Mouse (Mus musculus): ENCODE data around the gene B2m. TPM values are rescaled to one million over a fixed set of nuclear protein-coding genes. Genes with fewer than 3 reads are reported as not detected.

The B2m gene
- polyA plus RNA-seq, 1 experiment, result 1,293 TPM

DNA sequence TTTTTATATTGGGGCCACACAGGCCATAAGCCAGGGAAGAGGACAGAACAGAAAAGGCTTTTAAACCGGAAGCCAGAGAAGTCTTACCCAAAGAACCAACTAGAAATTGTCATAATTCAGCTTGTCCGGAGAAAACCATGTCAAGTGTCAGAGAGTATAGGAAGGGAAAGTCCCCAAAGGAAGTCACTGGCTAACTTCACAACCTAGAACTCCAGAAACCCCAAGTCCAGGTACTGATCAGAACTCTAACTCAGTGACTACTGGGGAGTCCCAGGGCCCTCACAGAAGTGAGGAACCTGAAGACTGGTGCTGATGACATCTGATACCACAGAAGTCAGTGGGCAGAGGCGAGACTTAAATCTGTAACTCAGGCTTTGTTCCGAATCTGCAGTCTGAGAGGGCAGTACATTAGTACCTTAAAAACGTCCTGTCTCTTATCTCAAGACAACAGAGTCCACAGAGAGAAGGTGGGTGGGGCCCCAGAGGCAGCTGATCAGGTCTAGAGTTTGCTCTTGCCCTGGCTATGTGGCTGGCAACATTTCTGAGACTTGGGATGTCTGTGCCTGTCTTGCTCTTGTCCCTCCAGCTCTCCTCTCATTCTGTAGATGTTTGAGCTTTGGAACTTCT, 9.5 kb upstream of the B2m start:
- TF ChIP-seq POLR2A (IDR thresholded peaks at IDR 0.05; ENCODE audit: low read depth, low read length) (no peak), CTCF (IDR thresholded peaks at IDR 0.05; ENCODE audit: extremely low read depth, insufficient read depth, insufficient read length, insufficient replicate concordance) (no peak)
- Histone ChIP-seq H3K27me3 (ENCODE audit: control insufficient read depth, insufficient read depth, low read length) (no peaks in the 10 kb centered on the region), H3K27ac (ENCODE audit: insufficient read depth, low read length) (no peak overlapping the region)

DNA sequence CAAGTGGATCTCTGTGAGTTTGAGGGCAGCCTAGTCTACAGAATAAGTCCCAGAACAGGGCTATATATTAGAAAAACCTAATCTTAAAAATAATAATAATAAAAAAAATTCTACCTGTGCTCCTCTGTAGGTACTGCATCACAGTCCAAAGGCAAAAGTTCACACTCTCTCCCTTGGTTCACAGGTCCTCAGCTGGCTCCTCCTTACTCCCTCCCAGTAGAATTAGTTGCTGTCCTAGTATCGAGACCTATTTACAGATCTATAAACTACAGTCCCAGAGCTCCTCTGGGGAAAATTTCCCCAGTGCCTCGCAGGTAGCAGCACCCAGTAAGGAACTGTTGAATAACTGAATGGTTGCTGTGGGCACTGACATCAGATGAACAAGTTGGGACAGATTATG, 6.7 kb upstream of the B2m start:
- H3K4me1 ChIP-seq (ENCODE audit: control insufficient read depth, insufficient read depth, insufficient read length), result no peaks in the 10 kb centered on the region
- DNase-seq (ENCODE audit: low read depth in 1 of 2, low spot score in 2 of 2), result no peak
- no peak overlapping the region for H3K4me3 ChIP-seq (ENCODE audit: extremely low read depth, insufficient read depth, insufficient read length)
- WGBS, result 91% methylated on average over 2 of the region's 2 CpGs
- TF ChIP-seq CTCF (IDR thresholded peaks at IDR 0.05; ENCODE audit: extremely low read depth, insufficient read depth, insufficient read length, insufficient replicate concordance) (no peak), POLR2A (IDR thresholded peaks at IDR 0.05; ENCODE audit: low read depth, low read length) (no peak)
- H3K36me3 ChIP-seq (ENCODE audit: control insufficient read depth, insufficient read depth, low read length), result no peaks in the 10 kb centered on the region
- H3K27me3 ChIP-seq (ENCODE audit: control insufficient read depth, insufficient read depth, low read length), result no peaks in the 10 kb centered on the region
- H3K27ac ChIP-seq (ENCODE audit: insufficient read depth, low read length), result no peak overlapping the region

More for the DNA sequence above, 9.5 kb upstream of the B2m start:
- Histone ChIP-seq H3K36me3 (ENCODE audit: control insufficient read depth, insufficient read depth, low read length) (no peaks in the 10 kb centered on the region), H3K4me1 (ENCODE audit: control insufficient read depth, insufficient read depth, insufficient read length) (no peaks in the 10 kb centered on the region), H3K4me3 (ENCODE audit: extremely low read depth, insufficient read depth, insufficient read length) (no peak overlapping the region)
- no peak for DNase-seq (ENCODE audit: low read depth in 1 of 2, low spot score in 2 of 2)
- WGBS, result 40% methylated on average over 5 of the region's 5 CpGs

DNA sequence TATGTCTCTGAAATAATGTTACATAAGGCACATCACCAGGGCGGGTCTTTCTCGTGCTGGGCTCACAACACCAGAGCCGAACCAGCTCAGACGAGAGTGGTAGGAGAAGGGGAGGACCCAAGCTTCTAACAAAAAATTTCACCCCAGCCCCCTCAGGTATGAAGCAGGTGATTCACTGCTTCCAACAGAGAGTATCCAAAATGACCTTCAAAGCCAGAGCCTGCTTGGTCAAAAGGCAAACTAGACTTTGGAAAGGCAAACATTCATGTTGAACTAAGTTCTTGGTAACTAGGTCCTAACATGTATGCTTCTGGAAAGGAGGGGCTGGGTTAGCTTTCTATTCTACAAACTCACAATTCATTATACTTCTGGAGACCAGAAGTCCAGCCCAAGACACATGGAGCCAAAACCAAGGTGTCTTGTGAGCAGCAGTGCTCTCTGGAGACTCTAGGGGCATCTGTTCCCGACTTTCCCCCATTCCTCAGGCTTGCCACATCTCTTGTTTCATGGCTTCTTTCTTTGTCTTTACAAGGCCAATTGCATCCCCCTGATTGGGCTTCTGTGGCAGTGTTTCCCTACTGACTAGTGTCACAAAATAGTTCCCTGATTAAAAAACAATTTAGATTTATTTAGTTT, 6.0 kb upstream of the B2m start:
- Histone ChIP-seq H3K27ac (ENCODE audit: insufficient read depth, low read length) (no peak overlapping the region), H3K36me3 (ENCODE audit: control insufficient read depth, insufficient read depth, low read length) (no peaks in the 10 kb centered on the region), H3K4me3 (ENCODE audit: extremely low read depth, insufficient read depth, insufficient read length) (no peak overlapping the region), H3K27me3 (ENCODE audit: control insufficient read depth, insufficient read depth, low read length) (no peaks in the 10 kb centered on the region), H3K4me1 (ENCODE audit: control insufficient read depth, insufficient read depth, insufficient read length) (0 out of 2 replicates have a peak, but pooled peaks cover under 1% of the 10 kb centered on the region)
- no peak for DNase-seq (ENCODE audit: low read depth in 1 of 2, low spot score in 2 of 2)
- 81% methylated on average over 5 of the region's 5 CpGs for WGBS
- TF ChIP-seq POLR2A (IDR thresholded peaks at IDR 0.05; ENCODE audit: low read depth, low read length), result no peak
- no peak for TF ChIP-seq CTCF (IDR thresholded peaks at IDR 0.05; ENCODE audit: extremely low read depth, insufficient read depth, insufficient read length, insufficient replicate concordance)

DNA sequence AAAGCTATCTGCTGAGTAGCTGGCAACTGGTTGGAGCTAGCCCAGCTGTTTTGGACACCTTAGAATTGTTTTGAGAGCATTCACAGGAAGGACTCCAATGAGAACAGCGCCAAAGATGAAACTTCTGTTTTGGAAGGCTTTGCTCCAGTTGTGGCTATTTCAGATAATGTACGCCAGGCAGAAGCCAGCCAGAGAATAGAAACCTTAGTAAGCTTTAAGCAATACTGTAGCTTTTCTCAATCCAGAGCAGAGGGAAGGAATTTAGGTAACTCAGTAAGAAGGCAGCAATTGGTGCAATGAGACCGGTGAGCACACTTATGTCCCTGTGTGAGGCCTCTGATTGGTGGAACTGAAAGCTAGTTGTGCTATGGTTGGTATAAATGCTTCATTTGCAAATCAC, 4.4 kb upstream of the B2m start:
- H3K4me3 ChIP-seq (ENCODE audit: extremely low read depth, insufficient read depth, insufficient read length), result no peak overlapping the region
- 92% methylated on average over 3 of the region's 3 CpGs for WGBS
- DNase-seq (ENCODE audit: low read depth in 1 of 2, low spot score in 2 of 2), result no peak
- H3K36me3 ChIP-seq (ENCODE audit: control insufficient read depth, insufficient read depth, low read length), result no peaks in the 10 kb centered on the region
- H3K27ac ChIP-seq (ENCODE audit: insufficient read depth, low read length), result no peak overlapping the region
- H3K27me3 ChIP-seq (ENCODE audit: control insufficient read depth, insufficient read depth, low read length), result no peaks in the 10 kb centered on the region
- peaks cover 4% of the 10 kb centered on the region; the same call in 1 of the 2 replicates for H3K4me1 ChIP-seq (ENCODE audit: control insufficient read depth, insufficient read depth, insufficient read length)
- no peak for TF ChIP-seq POLR2A (IDR thresholded peaks at IDR 0.05; ENCODE audit: low read depth, low read length)
- TF ChIP-seq CTCF (IDR thresholded peaks at IDR 0.05; ENCODE audit: extremely low read depth, insufficient read depth, insufficient read length, insufficient replicate concordance), result no peak

DNA sequence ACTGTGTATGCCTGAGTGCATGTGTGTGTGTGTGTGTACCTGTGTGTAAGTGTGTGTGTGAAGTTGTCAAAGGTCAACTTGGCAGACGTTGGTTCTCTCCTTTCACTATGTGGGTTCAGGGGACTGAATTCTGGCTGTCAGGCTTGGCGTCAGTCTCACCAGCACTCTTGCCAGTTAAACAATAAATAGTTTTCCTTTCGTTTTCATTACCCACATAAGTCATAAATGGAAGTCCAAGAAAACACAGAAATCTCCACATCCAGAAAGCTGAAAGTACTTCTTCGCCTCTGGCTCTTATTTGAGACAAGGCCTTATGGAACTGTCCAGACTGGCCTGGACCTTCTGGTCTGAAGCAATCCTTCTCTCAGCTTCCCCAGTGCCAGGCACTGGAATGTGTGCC, 1.7 kb upstream of the B2m start:
- H3K4me1 ChIP-seq (ENCODE audit: control insufficient read depth, insufficient read depth, insufficient read length), result peaks cover 6% of the 10 kb centered on the region; the same call in 1 of the 2 replicates
- no peak for TF ChIP-seq POLR2A (IDR thresholded peaks at IDR 0.05; ENCODE audit: low read depth, low read length)
- TF ChIP-seq CTCF (IDR thresholded peaks at IDR 0.05; ENCODE audit: extremely low read depth, insufficient read depth, insufficient read length, insufficient replicate concordance), result no peak
- H3K36me3 ChIP-seq (ENCODE audit: control insufficient read depth, insufficient read depth, low read length), result peaks cover 7% of the 10 kb centered on the region
- no peak overlapping the region for H3K4me3 ChIP-seq (ENCODE audit: extremely low read depth, insufficient read depth, insufficient read length)
- H3K27ac ChIP-seq (ENCODE audit: insufficient read depth, low read length), result peak overlapping the region; percentile 79
- no peaks in the 10 kb centered on the region for H3K27me3 ChIP-seq (ENCODE audit: control insufficient read depth, insufficient read depth, low read length)
- WGBS, result 16% methylated on average over 4 of the region's 4 CpGs
- no peak for DNase-seq (ENCODE audit: low read depth in 1 of 2, low spot score in 2 of 2)

DNA sequence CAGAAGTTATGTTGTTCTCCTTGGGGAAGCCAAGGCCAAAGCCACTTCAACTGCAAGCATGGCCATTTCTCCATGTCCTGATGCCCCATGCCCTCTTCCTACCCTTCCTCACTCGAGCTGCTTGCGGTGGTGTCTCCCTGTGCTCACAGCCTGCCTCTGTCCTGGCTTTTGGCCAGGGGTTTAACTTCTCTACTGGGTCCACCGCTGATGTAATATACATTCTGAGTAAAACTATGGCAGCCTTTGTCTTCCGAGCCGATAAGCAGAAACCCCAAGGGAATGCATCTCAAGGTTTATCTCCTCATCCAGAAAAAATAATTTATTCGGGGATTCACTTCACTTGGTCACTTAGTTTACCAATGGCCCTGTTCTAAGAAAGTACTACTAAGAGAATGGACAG, 799 bp upstream of the B2m start:
- Histone ChIP-seq H3K36me3 (ENCODE audit: control insufficient read depth, insufficient read depth, low read length) (peaks cover 16% of the 10 kb centered on the region), H3K4me1 (ENCODE audit: control insufficient read depth, insufficient read depth, insufficient read length) (peaks cover 11% of the 10 kb centered on the region; the same call in 1 of the 2 replicates), H3K27ac (ENCODE audit: insufficient read depth, low read length) (peak overlapping the region; percentile 98), H3K27me3 (ENCODE audit: control insufficient read depth, insufficient read depth, low read length) (no peaks in the 10 kb centered on the region), H3K4me3 (ENCODE audit: extremely low read depth, insufficient read depth, insufficient read length) (no peak overlapping the region)
- TF ChIP-seq CTCF (IDR thresholded peaks at IDR 0.05; ENCODE audit: extremely low read depth, insufficient read depth, insufficient read length, insufficient replicate concordance), result no peak
- TF ChIP-seq POLR2A (IDR thresholded peaks at IDR 0.05; ENCODE audit: low read depth, low read length), result no peak
- WGBS, result 35% methylated on average over 6 of the region's 6 CpGs
- DNase-seq (ENCODE audit: low read depth in 1 of 2, low spot score in 2 of 2), result peak in 1 of 2 experiments; percentile 16

All from spleen, adult 2 months (tissue).